Mouse (Mus musculus) heart, adult 2 months (tissue): ENCODE results near the gene Gm11213. TPM values are rescaled to one million over a fixed set of nuclear protein-coding genes. Genes with fewer than 3 reads are reported as not detected.
A peak's percentile ranks its signal among the peaks of the same experiment; 100 is the strongest.

Experiments used
- DNase-seq, 2 experiments: peaks; one replicate each; pipeline ENCODE4 v3.0.0; 2021
- H3K27ac ChIP-seq: fragments of 200-600 bp; 2 replicates; pipeline ENCODE4 v1.8.1; 2022
- H3K27me3 ChIP-seq: fragments of 200-500 bp; 2 replicates; pipeline ENCODE4 v1.6.1; 2012; ENCODE audit warnings: mild to moderate bottlenecking, low read length, inconsistent platforms, mixed read lengths; ENCODE audit not compliant: control insufficient read depth, insufficient read depth
- H3K36me3 ChIP-seq: fragments of 200-500 bp; 2 replicates; pipeline ENCODE4 v1.6.1; 2012; ENCODE audit warnings: low read length, inconsistent platforms; ENCODE audit not compliant: control insufficient read depth, insufficient read depth
- H3K4me1 ChIP-seq: fragments of 200-500 bp; 2 replicates; pipeline ENCODE4 v1.6.1; 2011; ENCODE audit warnings: low read length; ENCODE audit not compliant: control insufficient read depth, insufficient read depth
- H3K4me3 ChIP-seq: fragments of 200-600 bp; 2 replicates; pipeline ENCODE4 v1.8.1; 2022
- H3K79me2 ChIP-seq: fragments of 200-500 bp; replicated peaks from 2 replicates; pipeline ENCODE4 v1.6.1; 2012; ENCODE audit warnings: mild to moderate bottlenecking, inconsistent platforms, low read length, moderate library complexity, mixed read lengths; ENCODE audit not compliant: control insufficient read depth, insufficient read depth
- H3K9ac ChIP-seq: fragments of 200-500 bp; 2 replicates; pipeline ENCODE4 v1.6.1; 2012; ENCODE audit warnings: low read depth, mild to moderate bottlenecking, control low read depth, inconsistent platforms, low read length, mixed read lengths
- CTCF ChIP-seq: fragments of 200-600 bp; IDR thresholded peaks from 2 replicates; pipeline ENCODE4 v1.8.1; 2022; ENCODE audit warnings: antibody characterized with exemption, mild to moderate bottlenecking, moderate library complexity
- EP300 ChIP-seq: fragments of 200-500 bp; IDR thresholded peaks from 2 replicates; pipeline ENCODE4 v1.6.1; 2011; ENCODE audit warnings: low read depth, low read length, control low read depth; ENCODE audit not compliant: insufficient read depth
- POLR2A ChIP-seq: fragments of 200-500 bp; IDR thresholded peaks from 2 replicates; pipeline ENCODE4 v1.6.1; 2011; ENCODE audit warnings: mild to moderate bottlenecking, low read depth, low read length, control low read depth; ENCODE audit not compliant: insufficient read depth
- WGBS: fragments of 180-500 bp; shearing (Covaris S2); methylation state at CpG from one replicate; pipeline ENCODE4 v1.1.7; 2018; 5-methylcytosine and 5-hydroxymethylcytosine counted together
- intact Hi-C: fragments of 180-260 bp; cut with DNase I; formaldehyde crosslinking; loops from one replicate; pipeline ENCODE4 v1.15.1; 2025
- polyA plus RNA-seq: library from polyadenylated mRNA; depleted of rRNA; stranded (reverse); fragments of >200 nt; gene quantifications from 2 replicates; pipeline ENCODE4 v1.2.3, GENCODE M21; 2012
- total RNA-seq, 2 experiments: library from RNA; stranded (reverse); gene quantifications; 2 replicates each; pipeline ENCODE4 v1.2.3; 2021

Gene Gm11213
- total and polyA plus RNA-seq, 3 experiments: not detected

DNA sequence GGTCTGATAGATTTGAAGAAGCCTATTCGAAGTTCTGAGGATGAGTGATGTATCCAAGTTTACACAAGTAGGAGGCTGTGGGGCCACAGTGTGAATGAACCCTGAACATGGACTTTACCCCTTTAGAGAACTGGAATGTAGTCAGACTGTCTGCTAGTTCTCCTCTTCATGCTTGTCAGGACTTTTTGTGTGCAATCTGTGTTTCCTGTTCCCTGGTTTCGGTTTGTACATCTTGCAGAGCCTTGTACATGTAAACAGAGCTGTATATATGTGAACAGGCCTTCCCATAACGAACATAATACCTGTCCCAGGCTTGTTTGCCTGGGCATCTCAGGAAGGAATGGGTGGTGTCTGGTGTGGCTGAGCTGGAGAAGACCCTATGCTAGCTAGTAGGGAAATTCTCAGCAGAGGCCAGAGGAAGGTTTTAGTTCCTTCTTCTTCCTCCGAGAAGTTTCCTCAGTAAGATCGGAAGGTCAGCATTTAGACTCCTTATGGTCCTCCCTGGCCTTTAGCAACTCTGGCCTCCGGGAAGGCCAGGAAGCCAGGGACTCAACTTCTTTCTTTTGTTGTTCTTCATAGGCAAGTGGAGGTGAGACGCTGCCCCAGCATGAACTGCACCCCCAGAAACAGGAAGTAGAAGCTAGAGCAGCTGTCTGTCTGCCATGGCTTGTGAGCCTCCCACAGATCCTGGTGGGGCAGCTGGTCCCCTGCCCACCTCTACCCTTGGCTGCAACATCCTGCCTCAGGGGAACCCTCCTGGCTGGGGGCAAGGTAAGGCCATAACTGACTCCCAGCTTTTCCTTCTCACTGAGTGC, 43.0 kb downstream of the Gm11213 start:
- intact Hi-C loops: no loop called here
- 52% methylated on average over 7 of the region's 7 CpGs for whole genome bisulfite sequencing
- H3K9ac ChIP-seq: no peak overlapping the region
- no peaks in the 10 kb centered on the region for H3K79me2 ChIP-seq
- TF ChIP-seq POLR2A (no peak), EP300 (no peak), CTCF (no peak)
- no peaks in the 10 kb centered on the region; the same call in 1 of the 2 replicates for H3K36me3 ChIP-seq
- H3K27me3 ChIP-seq: no peaks in the 10 kb centered on the region
- peak overlapping the region; percentile 5 for H3K27ac ChIP-seq
- H3K4me3 ChIP-seq: no peak overlapping the region
- DNase-seq: peak in 1 of 2 experiments; percentile 44
- H3K4me1 ChIP-seq: peaks cover 8% of the 10 kb centered on the region

DNA sequence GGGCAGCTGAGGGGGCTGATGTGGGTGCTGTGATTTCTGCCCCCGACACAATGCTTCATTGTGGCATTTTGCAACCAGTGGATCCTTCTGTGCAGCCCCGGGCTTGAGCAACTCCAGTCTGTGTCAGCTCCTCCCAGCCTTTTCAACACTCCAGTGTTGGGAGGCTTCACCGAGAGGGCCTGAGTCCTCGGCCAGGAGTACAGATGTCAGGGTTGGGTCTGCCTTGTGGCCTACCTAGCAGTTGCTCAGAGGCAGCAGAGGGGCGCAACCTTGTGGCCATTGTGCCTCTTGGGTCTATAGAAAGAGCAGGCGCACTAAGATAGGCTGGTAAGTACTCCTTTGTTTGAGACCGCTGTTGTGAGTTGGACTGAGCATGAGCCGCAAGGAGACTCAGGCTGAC, 45.0 kb downstream of the Gm11213 start:
- Histone ChIP-seq H3K4me3 (no peak overlapping the region), H3K36me3 (no peaks in the 10 kb centered on the region; the same call in 1 of the 2 replicates), H3K79me2 (no peaks in the 10 kb centered on the region), H3K9ac (no peak overlapping the region), H3K4me1 (peaks cover 10% of the 10 kb centered on the region), H3K27ac (no peak overlapping the region; the same call in 1 of the 2 replicates), H3K27me3 (no peaks in the 10 kb centered on the region)
- intact Hi-C loops: no loop called here
- DNase-seq: peak in 1 of 2 experiments; percentile 50
- TF ChIP-seq POLR2A (no peak), CTCF (0 out of 2 replicates have a peak, but pooled peaks have one; percentile 3)
- 66% methylated on average over 8 of the region's 8 CpGs for WGBS

DNA sequence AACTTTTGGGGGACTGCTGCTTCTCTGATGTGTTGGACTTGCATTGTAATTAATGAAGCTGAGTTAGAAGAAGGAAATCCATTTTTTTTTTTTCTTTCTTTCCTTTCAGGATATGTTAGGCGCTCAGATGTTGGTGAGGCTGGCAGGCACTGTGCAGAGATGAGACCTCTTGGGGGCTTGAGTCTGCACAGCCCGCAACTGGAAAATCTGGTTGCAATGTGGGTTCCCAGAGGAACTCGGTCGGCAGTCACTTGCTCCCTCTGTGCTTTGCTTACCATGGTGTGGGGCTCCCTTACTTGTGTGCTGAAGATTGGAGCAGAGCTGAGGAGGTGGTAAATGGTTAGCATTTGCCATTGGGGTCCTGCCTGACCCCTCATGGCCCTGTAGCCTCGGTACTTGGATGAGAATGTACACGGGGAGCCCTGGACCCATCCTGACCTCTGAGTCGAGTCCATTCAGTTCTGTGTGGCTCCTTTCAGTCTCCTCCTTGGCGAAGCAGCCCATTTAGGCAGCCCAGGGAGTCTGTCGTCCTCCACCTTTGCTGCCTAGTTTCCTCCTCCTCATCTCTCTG, 45.8 kb downstream of the Gm11213 start:
- H3K4me3 ChIP-seq: peak overlapping the region; percentile 94
- H3K36me3 ChIP-seq: no peaks in the 10 kb centered on the region; the same call in 1 of the 2 replicates
- DNase-seq: no peak
- 43% methylated on average over 9 of the region's 9 CpGs for WGBS
- intact Hi-C loops: loop anchor here (2.0 to 10.0 kb wide), 3 partner anchors 38 to 1034 kb away; partner anchors contain the start of genes 4933430I17Rik and Pole3
- H3K9ac ChIP-seq: peak overlapping the region; percentile 87
- peaks cover 10% of the 10 kb centered on the region for H3K4me1 ChIP-seq
- H3K27ac ChIP-seq: peak overlapping the region; percentile 94
- H3K27me3 ChIP-seq: no peaks in the 10 kb centered on the region
- TF ChIP-seq POLR2A: no peak
- no peak for TF ChIP-seq CTCF
- no peak for TF ChIP-seq EP300
- no peaks in the 10 kb centered on the region for H3K79me2 ChIP-seq

DNA sequence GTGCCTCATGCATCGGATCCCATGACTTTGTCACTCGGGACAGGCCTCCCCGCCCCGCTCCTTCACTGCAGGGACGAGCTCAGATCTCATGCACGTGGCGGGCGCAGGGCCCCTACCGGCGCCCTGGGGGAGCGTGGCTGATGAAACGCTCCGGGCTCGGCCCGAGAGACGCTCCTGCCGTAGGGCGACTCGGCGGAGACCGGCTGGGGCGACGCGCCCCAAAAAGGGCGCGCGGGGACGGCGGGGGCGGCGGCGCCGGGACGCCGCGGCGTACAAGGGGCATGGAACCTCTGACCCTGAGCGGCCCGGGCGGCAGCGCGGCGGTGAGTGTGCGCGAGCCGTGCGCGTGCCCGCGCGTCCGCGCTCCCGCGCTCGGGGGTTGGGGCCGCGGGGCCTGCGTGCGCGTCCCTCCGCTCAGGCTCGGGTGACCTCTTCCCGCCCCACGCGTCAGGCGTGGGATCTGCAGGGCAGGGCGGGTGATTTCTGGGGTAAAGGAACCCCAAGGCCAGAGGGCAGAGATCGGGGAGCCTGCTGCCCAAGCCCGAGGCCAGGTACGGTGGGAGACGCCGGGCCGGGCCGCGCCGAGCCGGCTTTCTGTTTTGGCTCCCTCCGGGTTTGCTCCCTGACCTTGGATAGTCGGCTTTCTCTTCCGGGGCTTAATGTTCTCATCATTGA, 46.5 kb downstream of the Gm11213 start, which contains the start of gene Tmem268:
Gene Tmem268 (plus strand): TSS at position 375 of the 675 bp plus-strand sequence.
- no peaks in the 10 kb centered on the region; the same call in 1 of the 2 replicates for H3K36me3 ChIP-seq
- no peak for TF ChIP-seq EP300
- peak; percentile 53 for TF ChIP-seq CTCF
- TF ChIP-seq POLR2A: peak; percentile 61
- peak within 1 kb of the TSS; percentile 94 for H3K4me3 ChIP-seq
- H3K27ac ChIP-seq: peak within 1 kb of the TSS; percentile 94
- no peaks in the 10 kb centered on the region for H3K79me2 ChIP-seq
- DNase-seq: peak; percentile 90 to 92
- no peaks in the 10 kb centered on the region for H3K27me3 ChIP-seq
- H3K9ac ChIP-seq: peak within 1 kb of the TSS; percentile 87
- under 1% methylated on average over 77 of the region's 81 CpGs for WGBS
- intact Hi-C loops: loop anchor here (1.0 to 10.0 kb wide), 4 partner anchors 13 to 1034 kb away; partner anchors contain the start of genes 4933430I17Rik and Pole3
- H3K4me1 ChIP-seq: peaks cover 10% of the 10 kb centered on the region

DNA sequence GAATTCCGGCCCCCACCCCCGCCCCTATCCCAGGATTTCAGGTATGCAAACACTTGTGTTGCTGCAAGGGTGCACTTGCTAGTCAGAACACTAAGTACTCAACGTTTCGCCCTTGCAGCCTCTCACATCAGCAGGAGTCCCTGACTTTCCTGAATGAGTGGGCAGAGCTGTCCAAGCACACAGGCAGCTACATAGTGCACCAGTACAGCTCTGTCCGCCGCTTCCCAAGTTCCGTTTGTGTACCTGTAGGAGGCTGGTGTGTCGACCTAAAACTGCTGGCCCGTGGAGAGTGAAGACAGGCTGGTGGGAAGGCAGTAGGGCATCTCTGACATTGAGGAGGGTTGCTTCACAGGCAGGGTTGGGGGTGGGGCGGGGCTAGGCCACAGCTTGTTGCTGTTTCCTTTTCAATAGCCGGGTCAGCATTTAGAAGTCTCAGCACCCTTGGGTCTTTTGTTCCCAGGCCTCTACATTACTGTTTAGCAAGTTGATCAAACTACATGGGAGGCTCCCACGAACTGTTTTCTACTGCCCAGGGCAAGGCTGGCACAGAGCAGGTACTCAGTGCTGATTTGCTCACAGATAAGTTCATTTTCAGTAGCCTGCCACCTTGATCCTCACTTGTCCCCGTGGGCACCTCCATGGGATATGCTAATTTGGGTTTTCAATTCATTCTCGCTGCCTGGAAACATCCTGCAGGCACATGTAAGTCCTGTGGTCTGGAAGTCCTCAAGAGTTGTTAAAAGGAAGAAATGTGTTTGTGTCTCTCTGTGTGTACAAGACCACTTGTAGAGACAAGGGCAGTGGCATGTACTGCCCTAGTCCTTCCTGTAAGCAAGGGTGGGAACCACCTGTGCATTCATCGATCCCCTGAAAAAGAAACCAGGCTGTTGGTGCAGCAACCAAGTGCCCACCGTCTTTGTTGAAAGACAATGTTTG, 47.7 kb downstream of the Gm11213 start:
- Histone ChIP-seq H3K36me3 (peaks cover 2% of the 10 kb centered on the region; the same call in 1 of the 2 replicates), H3K27ac (peak overlapping the region; percentile 94), H3K9ac (no peak overlapping the region), H3K4me1 (peaks cover 10% of the 10 kb centered on the region), H3K79me2 (no peaks in the 10 kb centered on the region), H3K4me3 (no peak overlapping the region; the same call in 1 of the 2 replicates), H3K27me3 (no peaks in the 10 kb centered on the region)
- intact Hi-C loops: loop anchor here (1.0 to 10.0 kb wide), 4 partner anchors 12 to 1033 kb away; partner anchors contain the start of genes 4933430I17Rik and Pole3
- WGBS: 50% methylated on average over 16 of the region's 16 CpGs
- no peak for DNase-seq
- TF ChIP-seq CTCF: no peak
- TF ChIP-seq EP300: no peak
- TF ChIP-seq POLR2A: no peak
